Mouse (Mus musculus) kidney, postnatal 4 days (tissue): ENCODE measurements around the gene Nolc1.
"Not testable (repeated sequence)": the region's sequence is repeated elsewhere in the genome, so short reads cannot be mapped to it uniquely, and the experiment has no call there.

Source experiments
- DNase-seq, 2 experiments: peaks; one replicate each; pipeline ENCODE4 v3.0.0; 2021; ENCODE audit warnings: mixed read lengths in 2 of 2

Nolc1 gene

DNA sequence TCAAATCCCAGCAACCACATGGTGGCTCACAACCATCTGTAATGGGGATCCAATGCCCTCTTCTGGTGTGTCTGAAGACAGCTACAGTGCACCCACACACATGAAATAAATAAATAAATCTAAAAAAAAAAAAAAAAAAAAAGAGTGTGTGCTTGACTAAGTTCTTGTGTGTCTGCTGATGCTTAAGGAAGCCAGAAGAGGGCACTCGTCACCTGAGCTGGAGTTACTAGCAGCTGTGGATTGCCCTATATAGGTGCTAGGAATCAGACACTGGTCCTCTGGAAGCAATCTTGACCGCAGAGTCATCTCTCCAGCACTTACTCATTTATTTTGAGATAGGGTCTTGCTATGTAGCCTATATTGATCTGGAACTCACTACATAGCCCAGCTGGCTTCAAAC is 18.5 kb downstream of the Nolc1 start:
- DNase-seq, result no peak

DNA sequence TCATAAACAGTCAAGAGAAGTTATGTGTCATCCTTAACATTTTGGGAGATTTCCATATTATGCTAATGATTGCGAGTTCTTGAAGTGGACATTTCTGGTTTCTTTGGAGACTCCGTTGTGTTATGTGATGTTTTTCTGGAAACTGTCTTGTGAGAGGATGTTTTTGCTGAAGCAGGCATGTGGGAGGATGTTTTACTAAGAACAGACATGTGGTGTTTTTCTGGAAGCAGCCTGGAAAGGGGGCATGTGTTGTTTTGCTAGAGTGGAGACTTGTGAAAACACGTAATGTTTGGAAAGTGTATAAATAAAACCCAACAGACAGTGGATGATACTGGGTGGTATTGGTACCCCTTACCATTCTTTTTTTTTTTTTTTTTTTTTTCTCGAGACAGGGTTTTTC is 19.6 kb downstream of the Nolc1 start:
- DNase-seq, result no peak

DNA sequence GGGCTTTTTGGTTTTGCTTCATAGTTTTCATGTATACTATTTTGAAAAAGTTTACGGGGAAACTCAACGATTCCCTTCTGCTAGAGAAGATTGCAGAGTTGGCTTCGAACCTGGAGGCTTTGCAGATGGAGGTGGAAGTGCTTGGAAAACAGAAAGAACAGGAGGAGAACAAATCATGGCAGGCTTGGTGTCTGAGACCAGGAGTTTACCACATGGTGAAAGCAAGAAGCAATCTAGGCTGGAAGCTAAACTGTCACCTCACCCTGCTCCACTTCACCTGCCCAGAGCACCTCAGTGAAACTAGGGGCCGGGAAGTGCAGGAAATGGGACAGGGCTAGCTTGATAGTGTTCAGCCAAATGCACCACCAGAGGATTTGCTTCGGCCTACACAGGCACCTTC is 20.7 kb downstream of the Nolc1 start:
- no peak for DNase-seq

DNA sequence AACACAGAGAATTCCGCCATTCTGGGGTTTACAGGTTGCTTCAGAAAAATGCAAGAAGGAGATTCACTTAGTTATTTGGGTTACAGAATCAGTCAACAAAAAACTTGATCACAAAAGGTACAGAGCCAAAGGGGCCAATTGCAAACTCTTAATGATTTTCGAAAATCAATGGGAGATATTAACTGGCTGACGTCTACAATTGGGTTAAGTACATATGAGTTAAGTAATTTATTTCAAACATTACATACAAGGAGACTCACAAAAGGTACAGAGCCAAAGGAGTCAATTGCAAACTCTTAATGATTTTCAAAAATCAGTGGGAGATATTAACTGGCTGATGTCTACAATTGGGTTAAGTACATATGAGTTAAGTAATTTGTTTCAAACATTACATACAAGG is 23.9 kb downstream of the Nolc1 start:
- DNase-seq, result no peak

DNA sequence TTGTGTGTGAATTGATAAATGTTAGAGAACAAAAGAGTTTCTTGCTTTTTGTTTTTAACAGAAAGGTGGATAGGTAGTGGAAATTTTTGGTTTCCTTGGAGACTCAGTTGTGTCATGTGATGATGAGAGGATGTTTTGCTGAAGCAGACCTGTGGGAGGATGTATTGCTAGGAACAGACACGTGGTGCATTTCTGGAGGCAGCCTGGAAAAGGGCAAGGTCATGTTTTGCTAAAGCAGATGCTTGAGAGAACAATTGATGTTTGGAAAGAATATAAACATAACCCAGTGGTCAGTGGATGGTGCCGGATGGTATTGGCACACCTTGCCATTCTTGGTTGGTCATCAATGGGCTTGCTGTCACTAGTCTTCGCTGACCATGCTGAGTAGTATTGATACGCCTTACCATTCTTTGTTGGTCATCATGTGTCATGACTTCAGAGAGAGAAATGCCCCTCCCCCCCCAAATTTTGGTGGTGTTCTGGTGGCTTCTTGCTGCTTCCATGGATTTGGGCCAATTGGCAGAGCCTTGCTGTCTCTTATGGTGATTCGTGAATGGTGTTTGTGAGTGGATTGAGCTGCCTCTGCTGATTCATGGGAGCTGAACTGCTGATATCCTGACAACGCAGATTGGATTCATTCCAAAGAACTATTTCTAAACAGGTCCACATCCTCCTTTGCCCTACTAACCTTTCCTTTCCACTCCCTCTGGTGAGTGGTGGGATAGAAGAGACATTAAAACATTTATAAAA is 27.9 kb downstream of the Nolc1 start:
- DNase-seq, result no peak

DNA sequence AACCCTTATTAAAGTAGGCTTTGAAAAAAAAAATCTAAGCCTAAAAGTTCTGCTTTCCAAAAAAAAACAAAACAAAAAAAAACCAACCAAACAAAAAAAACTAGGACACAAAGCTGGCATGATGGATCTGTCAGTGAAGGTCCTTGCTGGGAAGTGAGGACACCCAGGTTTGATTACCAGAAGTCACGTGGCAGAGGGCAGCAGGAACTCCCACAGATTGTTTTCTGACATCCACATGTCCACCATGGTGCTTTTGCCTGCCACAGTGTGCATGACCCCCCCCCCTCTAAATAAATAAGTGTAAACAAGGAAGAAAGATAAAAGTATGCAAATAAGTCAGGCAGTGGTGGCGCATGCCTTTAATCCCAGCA is 28.5 kb downstream of the Nolc1 start:
- DNase-seq, result no peak

DNA sequence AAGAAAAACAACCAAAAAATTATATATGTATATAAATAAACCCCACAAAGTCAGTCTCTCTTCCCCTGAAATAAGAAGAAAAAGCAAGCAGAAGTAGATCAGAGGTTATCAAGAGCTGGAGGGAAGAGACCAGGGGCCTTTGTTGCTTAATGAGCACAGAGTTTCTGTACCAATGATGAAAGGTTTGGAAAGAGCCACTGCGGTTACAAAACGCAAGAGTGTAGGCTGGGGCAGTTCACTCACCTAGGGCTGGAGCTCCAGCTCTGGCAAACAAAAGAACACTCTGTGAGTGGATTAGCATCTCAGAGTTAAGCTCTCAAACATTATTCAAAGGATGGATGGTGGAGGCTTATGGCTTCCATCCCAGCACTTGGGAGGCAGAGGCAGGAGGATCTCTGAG is 34.6 kb downstream of the Nolc1 start:
- no peak for DNase-seq

DNA sequence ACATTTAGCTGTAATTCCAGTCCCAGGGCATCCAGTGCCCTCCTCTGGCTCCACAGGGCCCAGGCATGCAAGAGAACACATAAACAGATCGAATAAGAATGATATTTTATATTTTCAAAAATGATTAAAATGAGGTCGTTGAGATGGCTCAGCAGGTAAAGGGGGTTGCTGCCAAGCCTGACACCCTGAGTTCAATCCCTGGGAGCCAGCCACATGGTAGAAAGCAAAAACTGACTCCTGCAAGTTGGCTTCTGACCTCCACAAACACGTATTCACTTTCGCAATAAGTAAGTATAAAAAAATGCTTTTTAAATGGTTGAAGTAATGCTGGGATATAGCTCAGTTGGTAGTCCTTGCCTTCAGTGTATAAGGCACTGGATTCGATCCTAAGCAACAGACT is 35.1 kb downstream of the Nolc1 start:
- DNase-seq, result no peak

DNA sequence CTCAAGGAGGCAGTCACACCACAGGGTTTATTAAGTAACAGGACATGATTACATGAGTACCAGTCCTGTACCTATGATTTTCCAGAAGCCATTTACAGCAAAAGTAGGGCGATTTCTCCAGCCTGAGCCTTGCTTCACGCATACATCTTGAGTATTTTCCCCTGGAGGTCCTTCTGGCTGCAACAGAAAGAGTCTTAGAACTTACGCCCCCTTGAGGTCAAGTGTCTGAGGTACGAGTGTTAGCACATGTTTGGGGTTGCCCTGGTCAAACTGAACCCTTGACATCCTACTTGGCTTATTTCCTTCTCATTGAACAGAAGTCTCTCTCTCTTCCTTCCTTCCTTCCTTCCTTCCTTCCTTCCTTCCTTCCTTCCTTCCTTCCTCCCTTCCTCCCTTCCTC is 39.0 kb downstream of the Nolc1 start:
- DNase-seq, result no peak

DNA sequence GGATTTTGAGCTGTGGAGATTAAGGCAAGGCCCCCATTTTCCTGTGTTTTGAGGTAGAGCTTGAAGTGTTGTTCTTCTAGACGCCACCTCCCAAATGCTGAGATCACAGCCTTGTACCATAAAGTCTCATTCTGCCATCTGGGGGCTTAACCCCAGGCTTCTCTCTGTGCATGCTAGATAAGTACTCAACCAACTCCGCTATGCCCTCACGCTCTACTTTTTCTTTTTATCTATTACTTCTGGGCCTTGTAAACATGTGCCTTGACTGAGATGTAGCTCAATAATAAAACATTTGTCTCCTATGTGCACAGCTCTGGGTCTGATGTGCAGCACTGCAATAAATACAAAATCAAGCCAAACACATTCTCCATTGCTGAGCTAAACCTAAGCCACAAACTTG is 43.8 kb downstream of the Nolc1 start:
- DNase-seq, result no peak

DNA sequence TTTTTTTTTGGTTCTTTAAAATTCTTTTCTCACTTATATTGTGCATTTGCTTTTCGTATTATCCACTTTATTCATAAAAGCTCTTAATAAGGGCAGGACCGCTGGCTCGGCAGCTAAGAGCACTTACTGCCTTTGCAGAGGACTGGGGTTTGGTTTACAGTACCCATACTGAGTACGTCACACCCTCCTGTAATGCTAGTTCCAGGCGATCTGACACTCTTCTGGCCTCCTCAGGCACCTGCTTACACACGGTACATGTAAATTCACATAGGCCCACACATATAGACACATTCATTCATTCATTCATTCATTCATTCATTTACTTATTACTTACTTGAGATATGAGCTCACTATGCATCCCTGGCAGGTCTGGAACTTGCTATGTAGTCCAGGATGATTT is 45.2 kb downstream of the Nolc1 start:
- no peak for DNase-seq

DNA sequence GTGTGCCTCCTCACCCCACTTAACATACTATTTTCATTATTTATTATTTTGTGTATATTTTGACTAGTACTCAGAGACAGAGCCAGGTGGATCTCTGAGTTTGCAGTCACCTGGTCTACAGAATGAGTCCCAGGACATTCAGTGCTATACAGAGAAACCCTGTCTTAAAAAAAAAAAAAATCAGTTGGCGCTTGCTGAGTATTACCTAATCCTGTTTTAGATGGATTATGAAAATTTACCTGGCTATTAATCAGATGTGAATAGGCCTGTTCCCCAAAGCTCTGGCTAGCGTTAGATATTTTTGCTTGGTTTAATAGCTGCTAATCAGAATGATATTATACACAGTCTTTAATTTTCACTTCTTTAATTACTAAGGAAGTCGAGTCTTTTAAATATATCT is 48.2 kb downstream of the Nolc1 start:
- DNase-seq, result no peak

DNA sequence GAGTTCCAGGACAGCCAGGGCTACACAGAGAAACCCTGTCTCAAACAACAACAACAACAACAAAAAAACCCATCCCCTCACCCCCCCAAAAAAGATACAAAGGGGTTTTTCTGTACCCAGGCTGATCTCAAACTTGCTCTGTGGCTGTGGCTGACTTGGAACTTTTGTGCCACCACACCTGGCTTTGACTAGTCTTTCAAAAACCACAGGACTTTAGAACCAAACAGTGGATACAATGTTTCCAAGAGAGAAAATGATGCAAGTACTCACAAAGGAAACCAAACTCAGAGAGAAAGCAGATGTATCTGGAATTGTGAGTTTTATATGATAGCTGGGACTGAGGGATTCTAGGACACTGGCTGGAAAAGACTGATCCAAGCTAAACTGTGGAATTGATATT is 49.0 kb downstream of the Nolc1 start:
- no peak for DNase-seq

DNA sequence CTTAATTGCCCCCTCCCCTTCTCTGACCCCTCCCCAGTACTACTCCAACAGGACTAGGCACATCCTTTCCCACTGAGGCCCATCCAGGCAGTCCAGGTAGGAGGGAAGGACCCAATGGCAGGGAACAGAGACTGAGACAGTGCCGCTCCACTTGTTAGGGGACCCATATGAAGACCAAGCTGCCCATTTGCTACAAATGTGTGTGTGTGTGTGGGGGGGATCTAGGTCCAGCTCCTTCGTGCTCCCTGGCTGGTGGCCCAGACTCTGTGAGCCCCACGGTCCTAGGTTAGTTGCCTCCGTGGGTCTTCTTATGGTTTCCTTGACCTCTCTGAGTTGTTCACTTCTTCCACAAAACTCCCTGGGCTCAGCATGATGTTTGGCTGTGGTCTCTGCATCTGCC is 50.6 kb downstream of the Nolc1 start:
- DNase-seq, result no peak

DNA sequence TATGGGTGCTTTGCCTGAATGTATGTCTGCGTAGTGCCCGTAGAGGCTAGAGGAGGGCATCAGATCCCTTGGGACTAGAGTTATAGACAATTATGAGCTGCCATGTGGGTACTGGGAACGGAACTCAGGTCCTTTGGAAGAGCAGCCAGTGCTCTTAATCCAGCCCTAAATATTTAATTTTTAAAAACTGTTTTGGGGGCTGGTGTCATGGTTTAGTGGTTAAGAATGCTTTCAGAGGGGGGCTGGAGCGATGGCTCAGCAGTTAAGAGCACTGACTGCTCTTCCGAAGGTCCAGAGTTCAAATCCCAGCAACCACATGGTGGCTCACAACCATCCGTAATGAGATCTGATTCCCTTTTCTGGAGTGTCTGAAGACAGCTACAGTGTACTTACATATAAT is 54.1 kb downstream of the Nolc1 start:
- not testable (repeated sequence) for DNase-seq

DNA sequence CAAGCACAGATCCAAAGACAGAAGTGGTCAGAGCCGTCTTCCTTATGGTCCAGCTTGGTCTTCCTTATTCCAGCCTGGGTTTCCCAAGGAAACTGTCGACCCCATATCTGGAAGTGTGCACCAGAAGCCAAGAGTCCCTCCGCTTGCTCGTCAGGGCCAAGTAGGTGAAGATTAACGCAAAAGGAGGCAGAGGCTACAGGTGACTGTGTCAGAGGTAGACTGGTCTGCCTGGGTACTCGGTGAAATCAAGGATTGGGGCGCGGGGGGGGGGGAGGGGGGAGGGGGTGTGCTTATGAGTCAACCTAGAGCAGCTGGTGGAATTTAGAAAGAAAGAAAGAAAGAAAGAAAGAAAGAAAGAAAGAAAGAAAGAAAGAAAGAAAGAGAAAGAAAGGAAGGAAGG is 55.6 kb downstream of the Nolc1 start:
- no peak for DNase-seq

DNA sequence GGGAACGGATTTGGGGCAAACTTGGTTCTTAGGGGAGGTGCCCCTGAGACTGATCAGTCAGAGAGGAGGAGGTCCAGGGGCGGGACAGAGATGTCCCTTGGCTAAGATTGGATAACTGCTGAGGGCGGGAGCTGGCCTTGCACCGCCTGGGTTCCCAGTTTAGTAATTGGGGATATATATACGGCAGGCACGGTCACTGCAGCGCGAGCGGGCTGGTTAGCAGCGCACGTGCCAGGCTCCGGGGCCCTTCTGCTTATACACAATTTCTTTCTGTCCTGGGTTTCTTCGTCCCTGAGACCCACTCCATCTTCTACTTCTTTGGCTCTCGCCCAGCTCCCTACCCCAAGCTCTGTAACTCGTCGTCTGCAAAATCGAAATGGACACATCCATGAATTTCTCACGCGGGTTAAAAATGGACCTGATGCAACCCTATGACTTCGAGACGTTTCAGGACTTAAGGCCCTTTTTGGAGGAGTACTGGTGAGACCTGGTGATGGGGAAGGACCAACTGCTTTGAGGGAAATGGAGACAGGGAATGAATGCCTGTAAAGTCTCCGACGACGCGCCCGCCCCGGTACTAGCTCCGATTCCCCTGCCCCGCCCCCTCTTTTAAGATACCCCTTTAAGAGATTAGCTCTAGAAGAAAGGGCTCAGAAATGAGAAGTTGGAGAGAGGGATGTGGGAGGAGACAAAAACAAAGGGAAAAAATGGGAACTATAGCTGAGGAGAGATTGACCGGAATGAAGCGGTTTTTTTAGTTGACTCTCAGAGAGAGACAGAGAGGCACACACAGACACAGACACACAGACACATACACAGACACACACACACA is 56.2 kb downstream of the Nolc1 start, which contains the start of gene Elovl3:
Gene Elovl3 (plus strand): TSS at position 204 of the 832 bp plus-strand sequence.
- DNase-seq, result peak; percentile 54 to 62

DNA sequence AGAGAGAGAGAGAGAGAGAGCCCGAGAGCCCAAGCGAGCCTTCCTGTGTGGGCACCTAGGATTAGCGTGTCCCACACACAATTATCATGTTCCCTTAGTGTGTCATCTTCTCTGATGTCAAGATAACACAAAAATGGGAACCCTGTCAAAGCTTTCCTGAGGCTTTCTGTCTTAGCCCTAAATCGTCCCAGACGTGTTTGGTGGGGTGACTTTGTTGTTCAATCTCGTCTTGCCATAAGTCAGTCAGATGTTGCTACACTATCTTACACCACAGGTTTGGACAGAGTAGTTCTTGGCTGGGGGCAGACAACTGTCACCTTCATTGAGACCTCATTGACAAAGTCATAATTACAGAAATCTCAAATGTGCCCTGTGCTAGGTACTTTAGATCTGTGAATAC is 56.9 kb downstream of the Nolc1 start:
- no peak for DNase-seq
